Mouse (Mus musculus): ENCODE measurements around the gene Arv1. TPM values are rescaled to one million over a fixed set of nuclear protein-coding genes. Genes with fewer than 3 reads are reported as not detected.

Gene Arv1
- polyA plus RNA-seq, 1 experiment: 8.8 TPM

DNA sequence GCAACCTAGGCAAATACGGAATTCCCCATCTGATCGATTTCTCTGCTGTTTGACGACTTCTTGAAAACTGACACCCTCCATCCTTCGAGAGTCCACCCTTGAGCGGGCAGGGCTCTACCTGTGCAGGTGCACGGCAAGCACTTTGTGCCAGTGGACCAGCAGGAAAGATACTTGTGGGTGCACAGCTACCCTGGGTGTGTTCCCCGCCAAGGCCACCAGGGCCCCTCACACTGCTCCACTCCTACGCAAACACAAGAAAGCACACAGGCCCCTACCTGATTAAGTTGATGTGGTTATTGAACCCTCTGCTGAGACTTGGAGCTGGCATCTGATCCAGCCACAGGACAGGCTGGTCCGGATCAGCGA is 40.2 kb upstream of the Arv1 start:
- Histone ChIP-seq H3K27me3 (replicated peaks; ENCODE audit: control insufficient read depth, insufficient read depth, low read length) (no peaks in the 10 kb centered on the region), H3K27ac (ENCODE audit: insufficient read depth, low read depth, low read length) (no peak overlapping the region), H3K4me1 (ENCODE audit: control insufficient read depth, insufficient read depth, low read length) (no peaks in the 10 kb centered on the region), H3K4me3 (ENCODE audit: insufficient read depth, low read depth, low read length) (no peak overlapping the region), H3K36me3 (ENCODE audit: control insufficient read depth, insufficient read depth, low read length) (no peaks in the 10 kb centered on the region)
- 82% methylated on average over 10 of the region's 10 CpGs for WGBS
- TF ChIP-seq POLR2A (IDR thresholded peaks at IDR 0.05; ENCODE audit: low read depth, low read length): no peak
- no peak for TF ChIP-seq CTCF (conservative IDR thresholded peaks at IDR 0.05; ENCODE audit: insufficient read depth, insufficient read length, low read depth, low read length)
- DNase-seq: no peak

DNA sequence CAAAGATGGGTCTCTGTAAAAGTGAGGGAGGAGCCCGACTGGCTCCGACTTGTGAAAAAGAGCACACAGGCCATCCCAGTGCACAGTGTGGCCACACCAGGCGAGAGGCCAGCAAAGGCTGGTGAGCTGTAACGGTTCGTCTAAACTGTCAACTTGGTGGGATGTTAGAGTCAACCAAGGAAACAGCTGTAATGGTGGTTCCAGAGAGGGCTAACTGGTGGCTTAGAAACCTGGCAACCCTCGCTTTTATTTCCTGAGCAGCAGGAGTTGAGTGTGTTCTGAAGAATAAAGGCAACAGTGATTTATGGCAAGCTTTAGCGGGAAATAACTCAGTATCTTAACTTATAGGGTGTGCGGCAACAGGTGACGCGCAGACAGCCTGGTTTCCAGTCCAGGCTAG is 39.7 kb upstream of the Arv1 start:
- Histone ChIP-seq H3K27me3 (replicated peaks; ENCODE audit: control insufficient read depth, insufficient read depth, low read length) (no peaks in the 10 kb centered on the region), H3K27ac (ENCODE audit: insufficient read depth, low read depth, low read length) (no peak overlapping the region), H3K4me3 (ENCODE audit: insufficient read depth, low read depth, low read length) (no peak overlapping the region), H3K36me3 (ENCODE audit: control insufficient read depth, insufficient read depth, low read length) (no peaks in the 10 kb centered on the region), H3K4me1 (ENCODE audit: control insufficient read depth, insufficient read depth, low read length) (no peaks in the 10 kb centered on the region)
- 88% methylated on average over 10 of the region's 10 CpGs for WGBS
- no peak for DNase-seq
- TF ChIP-seq CTCF (conservative IDR thresholded peaks at IDR 0.05; ENCODE audit: insufficient read depth, insufficient read length, low read depth, low read length) (no peak), POLR2A (IDR thresholded peaks at IDR 0.05; ENCODE audit: low read depth, low read length) (no peak)

DNA sequence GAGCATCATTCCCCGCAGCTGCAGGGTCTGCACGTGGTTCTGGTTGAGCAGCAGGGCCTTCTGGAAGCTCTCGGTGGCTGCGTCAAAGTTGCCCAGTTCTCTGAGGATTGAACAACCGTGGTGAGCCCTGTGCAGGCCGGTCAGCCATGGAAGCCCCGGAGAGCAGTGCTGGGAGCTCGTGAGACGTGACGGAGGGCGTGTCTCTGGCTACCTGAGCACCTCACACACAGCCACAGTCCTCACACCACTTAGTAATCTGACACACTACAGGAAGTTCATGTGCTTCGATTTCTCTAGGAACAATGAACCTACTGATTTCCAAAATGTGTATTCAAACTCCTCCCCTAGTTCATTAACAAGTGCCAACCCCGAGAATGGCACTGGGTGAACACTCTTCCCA is 33.0 kb upstream of the Arv1 start:
- no peak for TF ChIP-seq POLR2A (IDR thresholded peaks at IDR 0.05; ENCODE audit: low read depth, low read length)
- no peak for TF ChIP-seq CTCF (conservative IDR thresholded peaks at IDR 0.05; ENCODE audit: insufficient read depth, insufficient read length, low read depth, low read length)
- no peaks in the 10 kb centered on the region for H3K36me3 ChIP-seq (ENCODE audit: control insufficient read depth, insufficient read depth, low read length)
- no peak for DNase-seq
- no peaks in the 10 kb centered on the region for H3K27me3 ChIP-seq (replicated peaks; ENCODE audit: control insufficient read depth, insufficient read depth, low read length)
- 76% methylated on average over 13 of the region's 13 CpGs for WGBS
- H3K4me3 ChIP-seq (ENCODE audit: insufficient read depth, low read depth, low read length): no peak overlapping the region
- no peaks in the 10 kb centered on the region for H3K4me1 ChIP-seq (ENCODE audit: control insufficient read depth, insufficient read depth, low read length)
- H3K27ac ChIP-seq (ENCODE audit: insufficient read depth, low read depth, low read length): no peak overlapping the region

DNA sequence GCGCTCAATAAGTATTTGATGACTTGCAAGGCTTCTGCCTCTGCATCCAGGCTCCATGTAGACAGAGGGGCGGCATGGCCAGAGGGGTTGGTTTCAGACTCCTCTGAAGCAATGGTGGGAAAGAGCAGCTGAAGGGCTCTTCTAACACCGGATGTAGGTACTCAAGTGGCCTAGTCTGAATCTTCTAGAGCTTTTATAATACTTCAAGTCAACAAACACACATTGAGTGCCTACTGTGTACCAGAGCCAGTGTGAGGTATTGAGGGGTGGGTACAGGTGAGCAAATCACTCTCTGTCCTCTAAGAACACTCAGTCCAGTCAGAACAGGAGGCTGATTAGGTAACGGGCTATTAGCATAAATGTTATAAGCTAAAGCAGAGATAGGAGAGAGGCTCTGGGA is 30.2 kb upstream of the Arv1 start:
- DNase-seq: no peak
- TF ChIP-seq CTCF (conservative IDR thresholded peaks at IDR 0.05; ENCODE audit: insufficient read depth, insufficient read length, low read depth, low read length) (no peak), POLR2A (IDR thresholded peaks at IDR 0.05; ENCODE audit: low read depth, low read length) (no peak)
- WGBS: 93% methylated on average over 4 of the region's 4 CpGs
- H3K27me3 ChIP-seq (replicated peaks; ENCODE audit: control insufficient read depth, insufficient read depth, low read length): no peaks in the 10 kb centered on the region
- no peaks in the 10 kb centered on the region for H3K36me3 ChIP-seq (ENCODE audit: control insufficient read depth, insufficient read depth, low read length)
- H3K4me1 ChIP-seq (ENCODE audit: control insufficient read depth, insufficient read depth, low read length): no peaks in the 10 kb centered on the region
- no peak overlapping the region for H3K27ac ChIP-seq (ENCODE audit: insufficient read depth, low read depth, low read length)
- H3K4me3 ChIP-seq (ENCODE audit: insufficient read depth, low read depth, low read length): no peak overlapping the region

DNA sequence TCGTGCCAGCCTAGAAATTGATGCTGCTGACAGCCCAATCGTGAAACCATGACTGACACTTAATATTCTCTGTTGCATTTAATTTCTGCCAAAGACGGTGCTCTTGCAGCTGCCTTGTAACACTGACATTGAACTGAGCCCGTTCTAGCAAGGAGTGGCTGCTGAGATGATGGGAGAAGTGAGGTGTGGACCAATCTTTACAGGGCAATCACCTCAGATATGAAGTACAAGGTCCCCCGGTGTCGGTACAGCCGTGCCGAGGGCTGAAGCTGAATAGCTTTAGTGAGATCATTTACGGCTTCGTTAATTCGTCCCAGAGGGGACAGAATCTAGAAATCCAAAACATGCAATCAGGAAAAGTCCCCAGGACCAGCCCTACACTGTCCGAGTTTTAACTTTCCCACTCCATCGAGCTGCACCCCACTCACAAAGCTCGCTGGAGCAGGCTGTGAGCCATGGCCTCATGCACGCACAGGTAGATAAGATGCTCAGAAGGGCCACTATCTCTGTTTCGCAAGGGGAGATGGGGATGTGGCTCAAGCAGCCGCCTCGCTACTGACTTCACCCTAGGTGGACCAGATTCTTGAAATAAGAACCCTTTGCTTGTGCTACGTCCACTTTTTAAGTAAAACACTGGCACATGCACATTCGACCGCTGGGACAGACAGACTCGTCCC is 26.4 kb upstream of the Arv1 start:
- H3K27ac ChIP-seq (ENCODE audit: insufficient read depth, low read depth, low read length): no peak overlapping the region
- no peaks in the 10 kb centered on the region for H3K36me3 ChIP-seq (ENCODE audit: control insufficient read depth, insufficient read depth, low read length)
- no peak for TF ChIP-seq POLR2A (IDR thresholded peaks at IDR 0.05; ENCODE audit: low read depth, low read length)
- TF ChIP-seq CTCF (conservative IDR thresholded peaks at IDR 0.05; ENCODE audit: insufficient read depth, insufficient read length, low read depth, low read length): no peak
- 92% methylated on average over 22 of the region's 22 CpGs for WGBS
- H3K27me3 ChIP-seq (replicated peaks; ENCODE audit: control insufficient read depth, insufficient read depth, low read length): no peaks in the 10 kb centered on the region
- no peaks in the 10 kb centered on the region for H3K4me1 ChIP-seq (ENCODE audit: control insufficient read depth, insufficient read depth, low read length)
- no peak overlapping the region for H3K4me3 ChIP-seq (ENCODE audit: insufficient read depth, low read depth, low read length)
- DNase-seq: no peak

DNA sequence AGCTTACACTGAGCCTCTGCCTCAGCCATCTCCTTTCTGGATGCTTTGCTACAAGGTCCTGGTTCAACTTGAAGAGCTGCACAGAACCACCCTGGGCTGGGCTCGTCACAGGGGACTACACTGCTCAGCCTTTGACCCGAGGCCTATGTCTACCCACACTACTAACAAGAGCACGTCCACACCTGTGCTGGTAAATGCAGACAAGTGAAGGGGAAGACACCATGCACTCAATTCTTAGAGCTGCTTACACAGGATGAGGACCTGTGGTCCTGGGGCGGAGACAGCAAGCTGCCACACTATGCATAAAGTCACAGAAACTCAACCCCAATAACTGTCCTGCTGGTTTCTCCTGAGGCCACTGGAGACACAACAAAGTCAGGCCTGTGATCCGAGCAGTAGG is 21.7 kb upstream of the Arv1 start:
- WGBS: 94% methylated on average over 5 of the region's 5 CpGs
- Histone ChIP-seq H3K4me3 (ENCODE audit: insufficient read depth, low read depth, low read length) (no peak overlapping the region), H3K4me1 (ENCODE audit: control insufficient read depth, insufficient read depth, low read length) (no peaks in the 10 kb centered on the region), H3K27ac (ENCODE audit: insufficient read depth, low read depth, low read length) (no peak overlapping the region), H3K27me3 (replicated peaks; ENCODE audit: control insufficient read depth, insufficient read depth, low read length) (no peaks in the 10 kb centered on the region), H3K36me3 (ENCODE audit: control insufficient read depth, insufficient read depth, low read length) (no peaks in the 10 kb centered on the region)
- DNase-seq: no peak
- no peak for TF ChIP-seq POLR2A (IDR thresholded peaks at IDR 0.05; ENCODE audit: low read depth, low read length)
- no peak for TF ChIP-seq CTCF (conservative IDR thresholded peaks at IDR 0.05; ENCODE audit: insufficient read depth, insufficient read length, low read depth, low read length)

DNA sequence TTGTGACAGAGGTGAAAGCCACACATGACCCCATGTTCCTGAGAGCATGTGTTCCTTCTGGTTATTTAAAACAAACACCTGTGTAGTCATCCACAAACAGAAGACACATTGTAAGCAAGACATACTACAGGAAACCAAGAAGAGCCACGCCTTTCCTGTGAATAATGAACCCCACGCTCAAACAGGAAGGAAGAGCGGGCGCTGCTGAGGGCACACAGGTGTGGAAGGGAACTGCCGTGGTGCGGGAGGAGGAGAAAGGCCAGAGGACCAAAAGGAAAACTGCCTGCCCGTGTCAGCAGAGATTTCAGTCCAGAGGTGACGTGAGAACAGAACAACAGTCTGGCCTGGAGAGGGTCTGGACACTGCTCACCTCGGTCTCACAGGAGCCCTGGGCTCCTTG is 20.9 kb upstream of the Arv1 start:
- no peak for DNase-seq
- Histone ChIP-seq H3K27ac (ENCODE audit: insufficient read depth, low read depth, low read length) (no peak overlapping the region), H3K36me3 (ENCODE audit: control insufficient read depth, insufficient read depth, low read length) (no peaks in the 10 kb centered on the region), H3K4me1 (ENCODE audit: control insufficient read depth, insufficient read depth, low read length) (no peaks in the 10 kb centered on the region), H3K27me3 (replicated peaks; ENCODE audit: control insufficient read depth, insufficient read depth, low read length) (no peaks in the 10 kb centered on the region), H3K4me3 (ENCODE audit: insufficient read depth, low read depth, low read length) (no peak overlapping the region)
- no peak for TF ChIP-seq POLR2A (IDR thresholded peaks at IDR 0.05; ENCODE audit: low read depth, low read length)
- no peak for TF ChIP-seq CTCF (conservative IDR thresholded peaks at IDR 0.05; ENCODE audit: insufficient read depth, insufficient read length, low read depth, low read length)
- 71% methylated on average over 9 of the region's 9 CpGs for WGBS
